Mouse (Mus musculus) kidney, adult 2 months (tissue): ENCODE data around the gene Ofd1. TPM values are rescaled to one million over a fixed set of nuclear protein-coding genes. Genes with fewer than 3 reads are reported as not detected.

Experiments used
- DNase-seq: peaks from one replicate; pipeline ENCODE4 v3.0.0; 2021
- H3K27ac ChIP-seq: fragments of 200-500 bp; 2 replicates; pipeline ENCODE4 v1.5.1; 2012; ENCODE audit warnings: low read depth, low read length, control low read depth, inconsistent platforms; ENCODE audit not compliant: insufficient read depth
- H3K27me3 ChIP-seq: fragments of 200-500 bp; replicated peaks from 2 replicates; pipeline ENCODE4 v1.6.1; 2012; ENCODE audit warnings: mild to moderate bottlenecking, moderate library complexity, low read length, inconsistent platforms; ENCODE audit not compliant: control insufficient read depth, insufficient read depth
- H3K36me3 ChIP-seq: fragments of 200-500 bp; 2 replicates; pipeline ENCODE4 v1.6.1; 2012; ENCODE audit warnings: mild to moderate bottlenecking, moderate library complexity, low read length, inconsistent platforms; ENCODE audit not compliant: control insufficient read depth, insufficient read depth
- H3K4me1 ChIP-seq: fragments of 200-500 bp; 2 replicates; pipeline ENCODE4 v1.6.1; 2011; ENCODE audit warnings: low read length; ENCODE audit not compliant: control insufficient read depth, insufficient read depth
- H3K4me3 ChIP-seq: fragments of 200-500 bp; 2 replicates; pipeline ENCODE4 v1.5.1; 2011; ENCODE audit warnings: mild to moderate bottlenecking, low read depth, low read length, control low read depth; ENCODE audit not compliant: insufficient read depth
- CTCF ChIP-seq: fragments of 200-500 bp; conservative IDR thresholded peaks from 2 replicates; pipeline ENCODE4 v1.5.1; 2011; ENCODE audit warnings: low read depth, mild to moderate bottlenecking, control low read depth, low read length, moderate library complexity, mixed read lengths; ENCODE audit not compliant: insufficient read depth, insufficient read length
- POLR2A ChIP-seq: fragments of 200-500 bp; IDR thresholded peaks from one replicate; pipeline ENCODE4 v1.6.1; 2011; ENCODE audit warnings: low read depth, low read length, control low read depth
- WGBS: fragments of 180-500 bp; shearing (Covaris S2); methylation state at CpG from one replicate; pipeline ENCODE4 v1.1.7; 2018; 5-methylcytosine and 5-hydroxymethylcytosine counted together
- polyA plus RNA-seq: library from polyadenylated mRNA; depleted of rRNA; stranded (reverse); fragments of >200 nt; gene quantifications from 2 replicates; pipeline ENCODE4 v1.2.3, GENCODE M21; 2012

The Ofd1 gene
- polyA plus RNA-seq, 1 experiment, result 1.4 TPM

DNA sequence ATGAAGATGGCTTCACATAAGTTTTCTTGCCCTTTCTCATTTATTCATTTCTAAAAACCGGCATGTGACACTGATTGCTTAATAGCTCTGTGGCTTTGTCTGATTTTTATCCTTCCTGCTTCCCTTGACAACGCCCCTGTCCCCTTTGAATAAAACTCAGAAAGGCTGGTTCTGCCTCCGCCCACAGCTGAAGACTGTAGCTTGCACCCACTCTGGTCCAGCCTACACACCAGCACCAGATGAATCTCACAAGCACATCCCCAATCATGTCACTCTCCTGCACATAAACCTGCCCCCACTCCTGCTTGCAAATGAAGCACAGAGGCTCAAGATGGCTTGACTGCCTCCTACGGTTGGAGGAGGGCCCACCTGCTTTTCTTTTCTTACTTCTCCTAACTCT lies 80.0 kb downstream of the Ofd1 start:
- TF ChIP-seq CTCF, result no peak
- TF ChIP-seq POLR2A, result no peak
- Histone ChIP-seq H3K4me1 (no peaks in the 10 kb centered on the region), H3K27me3 (no peaks in the 10 kb centered on the region), H3K36me3 (no peaks in the 10 kb centered on the region), H3K27ac (no peak overlapping the region), H3K4me3 (no peak overlapping the region)
- DNase-seq, result no peak
- 76% methylated on average over 4 of the region's 4 CpGs for WGBS

DNA sequence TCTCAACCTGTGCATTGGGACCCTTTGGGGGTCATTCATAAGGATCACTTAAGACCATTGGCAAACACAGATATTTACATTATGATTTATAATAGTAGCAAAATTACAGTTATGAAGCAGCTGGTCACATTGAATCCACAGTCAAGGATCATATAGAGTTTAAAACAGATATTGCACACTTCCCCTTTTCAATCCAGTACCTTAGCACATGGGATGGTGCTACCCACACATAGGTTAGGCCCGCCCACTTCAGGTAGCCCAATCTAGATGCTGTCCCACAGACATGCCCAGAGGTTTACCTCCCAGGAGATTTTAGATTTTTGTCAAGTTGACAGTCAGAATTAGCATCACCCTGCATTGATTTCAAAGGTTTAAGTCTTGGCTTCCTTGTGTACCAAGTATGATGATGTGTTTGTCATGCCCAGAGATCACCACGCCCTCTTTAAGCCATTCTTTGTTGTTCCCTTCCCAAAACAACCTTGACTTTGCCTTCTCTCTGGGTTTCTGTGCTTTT lies 80.5 kb downstream of the Ofd1 start:
- TF ChIP-seq POLR2A, result no peak
- TF ChIP-seq CTCF, result no peak
- Histone ChIP-seq H3K27ac (no peak overlapping the region), H3K27me3 (no peaks in the 10 kb centered on the region), H3K36me3 (no peaks in the 10 kb centered on the region), H3K4me3 (no peak overlapping the region), H3K4me1 (no peaks in the 10 kb centered on the region)
- DNase-seq, result no peak
- 94% methylated on average over 2 of the region's 2 CpGs for WGBS

DNA sequence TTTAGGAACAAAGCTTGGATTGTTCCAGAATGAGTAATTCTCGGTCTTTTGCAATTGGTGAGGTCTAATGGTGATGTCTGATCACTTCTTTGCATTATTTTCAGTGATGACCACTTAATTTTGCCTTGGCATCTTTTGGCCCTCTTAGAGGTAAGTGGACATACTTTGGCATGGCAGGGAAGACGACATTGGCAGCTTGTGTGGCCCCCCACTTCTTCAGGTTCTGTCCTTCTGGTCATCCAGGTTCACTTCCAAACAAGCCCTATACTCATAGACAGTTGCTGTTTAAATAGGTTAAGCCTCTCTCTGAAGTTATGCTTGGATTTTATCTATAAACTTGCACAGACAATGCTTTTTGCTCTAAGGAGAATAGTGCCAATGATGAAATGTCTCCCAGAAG lies 81.5 kb downstream of the Ofd1 start:
- 85% methylated on average over 2 of the region's 2 CpGs for whole genome bisulfite sequencing
- H3K36me3 ChIP-seq, result no peaks in the 10 kb centered on the region
- H3K4me3 ChIP-seq, result no peak overlapping the region
- H3K4me1 ChIP-seq, result no peaks in the 10 kb centered on the region
- no peak for DNase-seq
- no peaks in the 10 kb centered on the region for H3K27me3 ChIP-seq
- TF ChIP-seq POLR2A, result no peak
- no peak overlapping the region for H3K27ac ChIP-seq

DNA sequence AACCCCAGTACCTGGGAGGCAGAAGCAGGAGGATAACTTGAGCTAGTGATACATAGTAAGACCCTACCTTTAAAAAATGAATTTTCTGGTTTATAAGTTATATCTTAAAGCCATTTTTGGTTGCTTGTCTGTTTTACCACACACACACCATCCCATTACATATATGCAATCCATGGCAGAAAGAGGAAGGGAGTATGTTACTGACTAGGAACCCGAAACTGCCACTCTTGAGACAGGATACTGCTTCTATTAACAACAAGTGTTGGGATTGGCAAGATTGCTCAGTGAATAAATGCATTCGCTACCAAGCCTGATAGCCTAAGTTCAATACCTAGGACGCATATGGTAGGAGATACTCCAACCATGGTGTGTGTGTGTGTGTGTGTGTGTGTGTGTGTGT lies 84.2 kb downstream of the Ofd1 start:
- Histone ChIP-seq H3K27me3 (no peaks in the 10 kb centered on the region), H3K36me3 (no peaks in the 10 kb centered on the region), H3K4me1 (no peaks in the 10 kb centered on the region), H3K27ac (no peak overlapping the region), H3K4me3 (no peak overlapping the region)
- WGBS, result 95% methylated on average over 3 of the region's 3 CpGs
- DNase-seq, result no peak
- TF ChIP-seq POLR2A (no peak), CTCF (no peak)

DNA sequence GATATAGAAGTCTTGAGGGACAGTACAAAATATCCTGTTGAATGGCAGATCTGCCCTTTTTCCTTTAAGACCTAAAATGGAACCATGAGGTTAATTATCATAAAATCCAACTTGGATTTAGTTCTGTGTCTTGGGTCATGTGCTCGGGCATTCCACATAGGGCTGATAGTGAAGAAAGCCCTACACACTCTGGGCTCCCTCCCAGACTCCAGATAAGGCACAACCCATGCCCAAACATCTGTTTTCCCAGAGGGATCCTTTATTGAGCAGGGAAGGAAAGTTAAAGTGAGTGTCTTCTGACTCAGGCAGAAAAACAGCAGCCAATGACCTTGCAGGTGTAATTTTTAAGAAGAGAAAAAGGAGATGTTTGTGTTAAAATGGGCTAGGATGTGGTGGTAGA lies 85.6 kb downstream of the Ofd1 start:
- Histone ChIP-seq H3K27me3 (no peaks in the 10 kb centered on the region), H3K4me3 (no peak overlapping the region), H3K36me3 (no peaks in the 10 kb centered on the region), H3K4me1 (no peaks in the 10 kb centered on the region), H3K27ac (no peak overlapping the region)
- DNase-seq, result no peak
- TF ChIP-seq CTCF, result no peak
- no peak for TF ChIP-seq POLR2A
- 67% methylated on average over 1 of the region's 1 CpGs for WGBS

DNA sequence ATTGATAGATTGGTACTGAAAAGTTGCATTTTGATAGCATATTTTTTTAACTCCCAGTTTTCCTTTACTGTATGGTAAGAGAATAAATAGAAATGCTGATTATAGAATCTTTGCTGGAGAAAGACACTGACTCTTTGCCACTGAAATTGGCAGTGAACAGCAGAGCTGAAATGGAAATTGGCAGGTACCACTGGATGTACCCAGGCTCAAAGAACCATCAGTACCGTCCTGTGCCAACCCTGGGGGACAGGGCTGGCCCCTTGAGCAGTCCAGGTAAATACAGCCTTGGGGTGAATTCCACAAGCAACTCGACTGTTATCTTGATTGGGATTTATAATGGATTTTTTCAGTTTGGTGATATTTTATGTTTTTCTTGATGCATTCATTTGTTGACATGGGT lies 87.1 kb downstream of the Ofd1 start:
- no peaks in the 10 kb centered on the region for H3K4me1 ChIP-seq
- H3K27me3 ChIP-seq, result no peaks in the 10 kb centered on the region
- TF ChIP-seq CTCF (no peak), POLR2A (no peak)
- 53% methylated on average over 2 of the region's 2 CpGs for WGBS
- H3K27ac ChIP-seq, result no peak overlapping the region
- no peak overlapping the region for H3K4me3 ChIP-seq
- DNase-seq, result no peak
- H3K36me3 ChIP-seq, result no peaks in the 10 kb centered on the region

DNA sequence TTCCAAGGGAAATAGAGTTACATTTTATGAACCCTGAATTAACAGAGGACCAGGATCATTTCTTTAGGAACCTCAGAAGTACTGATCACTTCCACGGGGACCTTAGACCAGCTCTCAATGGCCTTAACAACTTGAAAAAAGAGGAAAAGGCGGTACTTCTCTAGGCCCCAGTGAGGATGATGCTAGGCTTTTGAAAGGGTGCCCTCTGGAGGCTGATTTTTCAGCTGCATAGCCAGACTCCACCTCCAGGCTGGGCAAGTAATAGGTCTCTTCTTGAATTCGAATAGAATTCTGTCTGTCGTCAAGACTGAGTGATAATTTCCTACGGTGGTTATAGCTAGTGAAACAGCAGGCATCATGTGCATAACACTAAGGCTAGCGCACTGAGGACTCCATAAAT lies 88.7 kb downstream of the Ofd1 start:
- 5% methylated on average over 6 of the region's 6 CpGs for WGBS
- Histone ChIP-seq H3K4me1 (no peaks in the 10 kb centered on the region), H3K27me3 (no peaks in the 10 kb centered on the region), H3K36me3 (no peaks in the 10 kb centered on the region), H3K27ac (no peak overlapping the region), H3K4me3 (no peak overlapping the region)
- peak; percentile 65 for DNase-seq
- TF ChIP-seq CTCF, result peak; percentile 66
- TF ChIP-seq POLR2A, result no peak

DNA sequence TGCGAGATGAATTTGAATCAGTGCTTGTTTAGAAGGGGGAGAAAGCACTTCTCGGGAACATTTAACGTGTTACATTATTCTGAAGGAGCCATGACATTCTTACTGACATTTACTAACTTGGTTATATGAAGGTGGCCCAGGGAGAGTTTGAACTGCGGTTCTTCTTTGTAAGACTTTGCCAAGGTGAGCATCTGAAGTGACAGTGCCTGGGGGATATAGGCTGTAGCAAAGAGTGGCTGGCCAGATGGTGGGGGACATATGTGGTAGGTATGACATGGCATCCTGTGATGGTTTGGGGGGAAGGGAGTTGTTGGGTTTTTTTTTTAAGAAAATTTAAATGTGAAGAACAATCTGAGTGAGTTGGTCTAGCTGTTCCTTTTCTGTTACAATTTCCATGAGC lies 91.9 kb downstream of the Ofd1 start:
- TF ChIP-seq CTCF (no peak), POLR2A (no peak)
- H3K27me3 ChIP-seq, result no peaks in the 10 kb centered on the region
- H3K4me3 ChIP-seq, result no peak overlapping the region
- H3K4me1 ChIP-seq, result no peaks in the 10 kb centered on the region
- no peaks in the 10 kb centered on the region for H3K36me3 ChIP-seq
- H3K27ac ChIP-seq, result no peak overlapping the region
- WGBS, result 67% methylated on average over 4 of the region's 4 CpGs
- DNase-seq, result no peak
